Mouse (Mus musculus) limb, embryonic 14.5 days (tissue): Measurements from ENCODE around the gene Smoc1. TPM values are rescaled to one million over a fixed set of nuclear protein-coding genes. Genes with fewer than 3 reads are reported as not detected.

Experiments used
- ATAC-seq: fragments of 200-750 bp; cut with Nextera tagmentation; 2 replicates; pipeline ENCODE4 v1.8.0; 2017; ENCODE audit warnings: low read depth, moderate number of reproducible peaks, moderate TSS enrichment; ENCODE audit not compliant: low FRiP score
- DNase-seq: peaks from one replicate; pipeline ENCODE4 v3.0.0-alpha.2; 2015; ENCODE audit warnings: low spot score
- H3K27ac ChIP-seq: fragments of 300-500 bp; sonication (generic); replicated peaks from 2 replicates; pipeline ENCODE4 v1.5.1; 2014; ENCODE audit warnings: low read depth, mild to moderate bottlenecking, low read length, moderate library complexity, mixed read lengths
- H3K27me3 ChIP-seq: fragments of 300-500 bp; sonication (generic); 2 replicates; pipeline ENCODE4 v1.6.1; 2014; ENCODE audit warnings: low read length, mixed read lengths; ENCODE audit not compliant: control insufficient read depth, insufficient read depth
- H3K36me3 ChIP-seq: fragments of 300-500 bp; sonication (generic); 2 replicates; pipeline ENCODE4 v1.6.1; 2014; ENCODE audit warnings: mild to moderate bottlenecking, low read length, moderate library complexity, mixed read lengths; ENCODE audit not compliant: control insufficient read depth, insufficient read depth
- H3K4me1 ChIP-seq: fragments of 300-500 bp; sonication (generic); 2 replicates; pipeline ENCODE4 v1.6.1; 2014; ENCODE audit warnings: antibody characterized with exemption, low read length, mixed read lengths; ENCODE audit not compliant: control insufficient read depth, insufficient read depth
- H3K4me2 ChIP-seq: fragments of 300-500 bp; sonication (generic); replicated peaks from 2 replicates; pipeline ENCODE4 v1.6.1; 2014; ENCODE audit warnings: low read depth, mild to moderate bottlenecking, low read length, moderate library complexity; ENCODE audit not compliant: severe bottlenecking
- H3K4me3 ChIP-seq: fragments of 300-500 bp; sonication (generic); replicated peaks from 2 replicates; pipeline ENCODE4 v1.5.1; 2014; ENCODE audit warnings: low read length
- H3K9ac ChIP-seq: fragments of 300-500 bp; sonication (generic); 2 replicates; pipeline ENCODE4 v1.6.1; 2014; ENCODE audit warnings: mild to moderate bottlenecking, low read depth, low read length, moderate library complexity; ENCODE audit not compliant: severe bottlenecking
- H3K9me3 ChIP-seq: fragments of 300-500 bp; sonication (generic); 2 replicates; pipeline ENCODE4 v1.6.1; 2016; ENCODE audit warnings: low read length; ENCODE audit not compliant: control insufficient read depth
- POLR2A ChIP-seq: fragments of 200-500 bp; IDR thresholded peaks from 2 replicates; pipeline ENCODE4 v1.8.0; 2012; ENCODE audit warnings: inconsistent platforms, mild to moderate bottlenecking, moderate library complexity, borderline replicate concordance; ENCODE audit not compliant: insufficient read depth, insufficient read length; ENCODE audit errors: extremely low read depth
- WGBS: fragments of 180-500 bp; shearing (Covaris S2); extraction: QIAGEN DNeasy Blood & Tissue Kit; methylation state at CpG from one replicate; pipeline ENCODE4 v1.1.7; 2014; 5-methylcytosine and 5-hydroxymethylcytosine counted together
- microRNA-seq: library from miRNA; unstranded; fragments of <30 nt; microRNA quantifications from one replicate; pipeline ENCODE4, GENCODE M21; 2016
- polyA plus RNA-seq, 2 experiments: library from polyadenylated mRNA; depleted of rRNA in 1 of 2; stranded (reverse) in 1 of 2; unstranded in 1 of 2; fragments of >200 nt; fragmentation: Nextera tagmentation in 1 of 2; extraction: Ambion mirVana in 1 of 2; gene quantifications; 2 replicates each; pipeline versions ENCODE4 v1.2.1 to v1.2.3; 2012 to 2014

Smoc1 gene
- polyA plus RNA-seq, 2 experiments, result 8.1 to 16.3 TPM

DNA sequence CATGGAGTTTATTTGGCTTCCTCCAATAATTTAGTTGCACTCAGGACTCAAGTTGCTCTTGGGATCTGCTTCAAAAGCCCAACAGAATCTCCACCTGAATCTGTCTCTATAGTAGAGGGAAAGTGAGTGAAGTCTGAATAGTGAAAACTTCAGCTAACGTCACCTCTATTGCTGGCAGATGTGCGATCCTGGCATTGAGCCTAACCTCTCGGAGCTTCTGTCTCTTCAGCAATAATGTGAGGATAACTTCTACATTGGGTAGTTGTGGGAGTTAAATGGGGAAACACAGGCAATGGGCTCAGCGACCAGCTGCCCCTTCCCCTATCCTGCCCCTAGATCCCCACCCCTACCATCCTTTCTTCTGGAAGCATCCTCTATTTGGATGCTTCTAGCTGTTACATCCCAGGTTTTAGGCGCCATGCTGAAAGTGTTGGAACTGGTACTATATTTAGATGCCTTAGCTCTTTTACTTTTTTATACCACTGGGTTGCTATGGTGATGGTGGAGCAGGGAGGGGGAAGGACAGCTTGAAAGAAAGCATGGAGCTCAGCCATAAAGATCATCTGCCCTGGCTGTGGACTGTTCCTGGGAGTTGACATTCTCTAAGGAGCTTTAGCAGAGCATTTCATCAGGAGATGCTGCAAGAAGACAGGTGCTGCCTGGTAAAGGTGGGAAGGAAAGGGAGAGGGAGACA is 201.3 kb downstream of the Smoc1 start:
- WGBS, result 63% methylated on average over 5 of the region's 5 CpGs
- DNase-seq (peak; percentile 18), ATAC-seq (no peak)
- Histone ChIP-seq H3K36me3 (no peaks in the 10 kb centered on the region), H3K4me3 (no peak overlapping the region), H3K27me3 (no peaks in the 10 kb centered on the region), H3K27ac (no peak overlapping the region), H3K4me1 (no peaks in the 10 kb centered on the region), H3K9ac (no peak overlapping the region), H3K4me2 (no peak overlapping the region), H3K9me3 (no peaks in the 10 kb centered on the region)
- no peak for TF ChIP-seq POLR2A

DNA sequence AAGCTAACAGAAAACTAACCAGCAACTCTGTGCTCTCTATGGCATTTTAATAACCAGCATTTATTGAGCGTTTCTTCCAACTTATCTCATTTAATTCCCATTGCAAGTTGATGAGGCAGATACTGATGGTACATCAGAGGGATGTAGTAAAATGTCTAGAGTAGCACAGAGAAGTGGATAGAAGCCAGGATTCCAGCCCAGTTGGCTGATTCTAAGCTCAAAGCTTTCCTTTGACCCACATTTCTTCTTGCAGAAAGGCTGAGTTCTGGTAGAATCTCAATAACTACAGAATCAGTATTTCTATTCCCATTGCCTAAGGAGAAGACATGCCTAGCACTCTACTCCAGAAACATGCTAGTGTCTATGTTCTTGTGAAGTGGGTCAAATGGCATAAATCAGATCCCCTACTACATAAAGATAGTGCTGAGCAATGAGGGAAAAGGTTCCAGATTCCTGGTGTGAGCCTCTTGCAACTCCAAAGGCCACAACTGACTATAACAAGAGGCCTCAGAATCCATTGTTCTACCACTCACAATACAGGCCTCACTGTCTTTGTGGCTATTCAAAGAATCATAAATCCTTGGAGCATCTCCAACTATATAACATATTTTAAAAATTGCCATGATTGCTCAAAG is 207.3 kb downstream of the Smoc1 start:
- H3K36me3 ChIP-seq, result no peaks in the 10 kb centered on the region
- no peaks in the 10 kb centered on the region for H3K9me3 ChIP-seq
- WGBS, result 86% methylated on average over 1 of the region's 1 CpGs
- no peak for TF ChIP-seq POLR2A
- no peak for DNase-seq
- H3K4me2 ChIP-seq, result no peak overlapping the region
- no peak overlapping the region for H3K9ac ChIP-seq
- ATAC-seq, result no peak
- no peak overlapping the region for H3K27ac ChIP-seq
- no peaks in the 10 kb centered on the region for H3K4me1 ChIP-seq
- no peaks in the 10 kb centered on the region for H3K27me3 ChIP-seq
- H3K4me3 ChIP-seq, result no peak overlapping the region

DNA sequence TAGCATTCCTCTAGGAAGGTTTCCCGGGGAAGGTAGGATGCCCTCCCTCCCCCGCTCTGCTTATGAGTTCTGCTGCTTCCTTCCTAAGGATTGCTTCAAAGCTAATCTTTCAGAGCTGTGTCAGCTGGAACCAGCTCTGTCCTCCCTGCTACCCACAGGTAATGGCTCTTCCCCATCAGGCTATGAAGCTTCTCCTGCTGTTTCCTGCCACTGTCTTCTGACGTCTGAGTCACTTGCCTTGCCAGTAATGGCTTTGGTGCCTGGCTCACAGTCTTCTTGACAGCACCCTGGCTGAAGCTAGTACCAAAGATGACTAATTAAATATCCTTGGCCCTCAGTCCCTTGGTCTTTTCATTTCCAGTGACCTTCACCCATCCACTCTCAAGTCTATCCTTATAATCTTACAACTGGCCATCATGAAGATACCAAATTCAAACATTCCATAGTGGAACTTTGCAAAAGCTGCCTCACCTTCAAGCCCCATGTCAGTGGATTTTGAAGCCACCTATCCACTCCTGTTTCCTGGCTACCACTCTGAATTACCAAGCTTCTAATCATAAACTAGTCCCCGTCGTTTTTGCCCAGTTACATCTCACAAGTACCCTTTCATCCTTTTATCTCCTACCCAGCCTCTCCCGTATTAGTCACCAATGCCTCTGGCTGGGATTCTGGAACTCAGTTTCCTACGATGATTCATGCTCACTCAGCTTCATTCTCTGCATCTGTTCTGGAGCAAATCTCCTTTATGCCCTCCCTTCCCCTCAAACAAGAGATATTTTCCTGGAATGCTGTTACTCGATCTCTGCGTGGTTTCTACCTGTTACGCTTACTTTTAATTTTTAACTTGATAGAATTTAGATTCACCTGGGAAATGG is 209.1 kb downstream of the Smoc1 start:
- H3K4me1 ChIP-seq, result no peaks in the 10 kb centered on the region
- H3K27me3 ChIP-seq, result no peaks in the 10 kb centered on the region
- 84% methylated on average over 10 of the region's 10 CpGs for WGBS
- no peak overlapping the region for H3K27ac ChIP-seq
- H3K4me2 ChIP-seq, result no peak overlapping the region
- H3K36me3 ChIP-seq, result no peaks in the 10 kb centered on the region
- no peak overlapping the region for H3K4me3 ChIP-seq
- no peaks in the 10 kb centered on the region for H3K9me3 ChIP-seq
- ATAC-seq, result no peak
- TF ChIP-seq POLR2A, result no peak
- DNase-seq, result no peak
- H3K9ac ChIP-seq, result no peak overlapping the region

Small RNA genes within 50 kb of the gene (microRNA-seq; reads per million reads assigned to microRNA genes)
- 0.69 reads per million for gene Mir3067

Other genes starting within 250 kb of the Smoc1 start
- 28.6 and 32.2 TPM in 2 replicates for gene Susd6, start 236.3 kb upstream of the Smoc1 start, polyA plus RNA-seq (2012; rRNA removed)
- 22.3 and 24.9 TPM in 2 replicates for gene Susd6, start 236.3 kb upstream of the Smoc1 start, polyA plus RNA-seq (2014; fragmentation: Nextera tagmentation; extraction: Ambion mirVana)
- gene Srsf5, start 81.3 kb upstream of the Smoc1 start, polyA plus RNA-seq (2012; rRNA removed), result 660 and 906 TPM in 2 replicates
- 392 and 408 TPM in 2 replicates for gene Srsf5, start 81.3 kb upstream of the Smoc1 start, polyA plus RNA-seq (2014; fragmentation: Nextera tagmentation; extraction: Ambion mirVana)
- gene Slc10a1, start 58.1 kb upstream of the Smoc1 start, polyA plus RNA-seq (2012; rRNA removed), result not detected in 2 replicates
- gene Slc10a1, start 58.1 kb upstream of the Smoc1 start, polyA plus RNA-seq (2014; fragmentation: Nextera tagmentation; extraction: Ambion mirVana), result 0.45 and 0.98 TPM in 2 replicates